8 mouse cellular contexts compared by ENCODE assay signal in genomic region chr2:19656436-19656835, GRCm38 (mm10). TPM values are rescaled to one million over a fixed set of nuclear protein-coding genes. Genes with fewer than 3 reads are reported as not detected.
DNase-seq lines count a peak whose midpoint lies in the region; ATAC-seq and TF ChIP-seq lines count a peak whose summit lies in the region.

No protein-coding gene starts in this region.

- H3K4me2 ChIP-seq in intestine, postnatal 0 days (replicated peaks; ENCODE audit: low read depth): peak overlapping the region; percentile 93
- peak overlapping the region; percentile 77 for H3K4me2 ChIP-seq in midbrain, embryonic 11.5 days

- intact Hi-C loops in left cerebral cortex, adult 2 months (cut with DNase I): loop anchor here (5.0 to 10.0 kb wide), 2 partner anchors 59 to 982 kb away; partner anchors contain the start of genes Bmi1 and Commd3

- no peaks in the 10 kb centered on the region for H3K4me1 ChIP-seq in intestine, postnatal 0 days (replicated peaks; ENCODE audit: control insufficient read depth, insufficient read depth, low read length)
- peaks cover 3% of the 10 kb centered on the region; the same call in 1 of the 2 replicates for H3K4me1 ChIP-seq in midbrain, embryonic 11.5 days (ENCODE audit: control insufficient read depth, insufficient read depth, low read length)

- H3K9ac ChIP-seq in intestine, postnatal 0 days (ENCODE audit: low read depth, low read length): no peak overlapping the region
- H3K9ac ChIP-seq in midbrain, embryonic 11.5 days (ENCODE audit: low read length): no peak overlapping the region

- no peaks in the 10 kb centered on the region for H3K36me3 ChIP-seq in intestine, postnatal 0 days (ENCODE audit: control insufficient read depth, insufficient read depth)
- no peaks in the 10 kb centered on the region for H3K36me3 ChIP-seq in midbrain, embryonic 11.5 days (ENCODE audit: control insufficient read depth, insufficient read depth, low read length)

- no peaks in the 10 kb centered on the region for H3K9me3 ChIP-seq in intestine, postnatal 0 days (ENCODE audit: control insufficient read depth)
- H3K9me3 ChIP-seq in midbrain, embryonic 11.5 days (ENCODE audit: control insufficient read depth, low read length): no peaks in the 10 kb centered on the region

- no peak for ATAC-seq in intestine, postnatal 0 days
- no peak for ATAC-seq in midbrain, embryonic 11.5 days (ENCODE audit: low FRiP score)

- H3K27ac ChIP-seq in intestine, postnatal 0 days (ENCODE audit: low read depth, low read length): no peak overlapping the region
- H3K27ac ChIP-seq in midbrain, embryonic 11.5 days (ENCODE audit: low read depth, low read length): no peak overlapping the region
- no peak overlapping the region for H3K27ac ChIP-seq in left cerebral cortex, adult 2 months

- H3K4me3 ChIP-seq in intestine, postnatal 0 days (ENCODE audit: low read depth, low read length): peak overlapping the region; percentile 73; the same call in 1 of the 2 replicates
- H3K4me3 ChIP-seq in midbrain, embryonic 11.5 days (ENCODE audit: low read depth, low read length): no peak overlapping the region
- no peak overlapping the region for H3K4me3 ChIP-seq in left cerebral cortex, adult 2 months

- H3K27me3 ChIP-seq in intestine, postnatal 0 days (replicated peaks; ENCODE audit: control insufficient read depth, insufficient read depth, low read length): peaks cover 6% of the 10 kb centered on the region
- peaks cover 15% of the 10 kb centered on the region for H3K27me3 ChIP-seq in midbrain, embryonic 11.5 days (ENCODE audit: control insufficient read depth, insufficient read depth, low read length)

- no peak for TF ChIP-seq CTCF in intestine, postnatal 0 days (IDR thresholded peaks at IDR 0.05; ENCODE audit: low read depth)
- no peak for TF ChIP-seq CTCF in left cerebral cortex, adult 2 months (IDR thresholded peaks at IDR 0.05)

- peak; percentile 90 for DNase-seq in heart, adult 11 months
- no peak for DNase-seq in heart, postnatal 4 days
- peak; percentile 50 for DNase-seq in cerebellum, adult 9-10 months
- DNase-seq in midbrain, embryonic 11.5 days (ENCODE audit: low spot score, missing footprints): no peak
- DNase-seq in urinary bladder, adult 18-20 months (ENCODE audit: low spot score in 2 of 2): no peak
- no peak for DNase-seq in ovary, postnatal 36 days (ENCODE audit: low spot score)
- DNase-seq in left cerebral cortex, adult 2 months (ENCODE audit: extremely low spot score in 1 of 2, low spot score in 2 of 2): no peak

- 28% methylated on average over 5 of the region's 5 CpGs for WGBS in intestine, postnatal 0 days
- 18% methylated on average over 5 of the region's 5 CpGs for WGBS in midbrain, embryonic 11.5 days

RNA-seq across cellular contexts. Expression of gene Otud1, which starts 1.1 kb away (rescaled TPM):
- 10 to 100 TPM; 37.0 to 38.4 TPM for total RNA-seq in heart, postnatal 4 days (2021)
- 1.6 and 1.9 TPM in 2 replicates for polyA plus RNA-seq in intestine, postnatal 0 days (2015; fragmentation: Nextera tagmentation; extraction: Ambion mirVana)
- 0.93 and 1.4 TPM in 2 replicates for polyA plus RNA-seq in midbrain, embryonic 11.5 days (2014; fragmentation: Nextera tagmentation; extraction: Ambion mirVana)
- total RNA-seq in left cerebral cortex, adult 2 months (2021): 10 to 100 TPM; 27.4 to 27.8 TPM

Comparison
In these comparisons a context has a peak if more than half of its experiments do, and no peak if none do; other contexts are left out.
1. DNase-seq: peak in heart, adult 11 months (single experiment) and cerebellum, adult 9-10 months (single experiment); none in heart, postnatal 4 days (single experiment), midbrain, embryonic 11.5 days (single experiment), urinary bladder, adult 18-20 months (0 of 2), ovary, postnatal 36 days (single experiment) and left cerebral cortex, adult 2 months (0 of 2).